Mouse (Mus musculus): ENCODE results near the gene Emilin2. TPM values are rescaled to one million over a fixed set of nuclear protein-coding genes. Genes with fewer than 3 reads are reported as not detected.

Gene Emilin2
- polyA plus RNA-seq, 1 experiment from 2014 or later, result 1.1 TPM

- no peaks in the 10 kb centered on the region for H3K9me3 ChIP-seq
- ATAC-seq (replicated peaks), result no peak
- H3K36me3 ChIP-seq, result no peaks in the 10 kb centered on the region
- H3K27me3 ChIP-seq, result no peaks in the 10 kb centered on the region
- H3K4me2 ChIP-seq (replicated peaks), result no peak overlapping the region
- H3K27ac ChIP-seq (replicated peaks), result no peak overlapping the region
- H3K4me1 ChIP-seq, result no peaks in the 10 kb centered on the region
- WGBS, result 92% methylated on average over 6 of the region's 6 CpGs
- H3K4me3 ChIP-seq, result no peak overlapping the region
- no peak overlapping the region for H3K9ac ChIP-seq (replicated peaks)
Observed at GRCm38 (mm10) chr17:71277701-71278491, 33.9 kb downstream of the Emilin2 start.

GRCm38 (mm10) chr17:71276771-71277170 lies 35.0 kb downstream of the Emilin2 start:
- Histone ChIP-seq H3K27me3 (no peaks in the 10 kb centered on the region), H3K27ac (replicated peaks) (no peak overlapping the region), H3K4me2 (replicated peaks) (no peak overlapping the region), H3K4me1 (no peaks in the 10 kb centered on the region), H3K36me3 (no peaks in the 10 kb centered on the region), H3K9ac (replicated peaks) (no peak overlapping the region), H3K4me3 (no peak overlapping the region), H3K9me3 (no peaks in the 10 kb centered on the region)
- WGBS, result 87% methylated on average over 10 of the region's 10 CpGs
- no peak for ATAC-seq (replicated peaks)

DNA sequence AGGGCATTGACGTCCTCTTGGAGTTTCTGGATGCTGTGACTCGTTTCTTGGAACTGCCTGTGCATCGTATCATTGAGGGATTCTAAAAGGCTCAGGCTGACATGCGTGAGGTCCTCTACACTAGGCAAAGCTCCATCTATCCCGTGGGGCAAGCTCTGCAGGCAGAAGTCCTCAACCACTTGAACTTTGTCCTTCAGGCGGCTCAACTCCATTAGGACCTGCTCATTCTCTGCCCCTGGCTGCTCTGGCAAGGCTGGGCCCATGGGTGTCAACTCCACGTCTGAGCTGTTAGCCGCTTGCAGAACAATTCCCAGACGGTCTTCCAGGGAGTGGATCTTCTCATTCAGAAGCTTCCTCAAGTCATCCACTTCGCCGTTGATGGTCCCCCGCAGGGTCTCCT lies 37.9 kb downstream of the Emilin2 start:
- WGBS, result 95% methylated on average over 12 of the region's 12 CpGs
- Histone ChIP-seq H3K9me3 (no peaks in the 10 kb centered on the region), H3K4me1 (no peaks in the 10 kb centered on the region), H3K27me3 (no peaks in the 10 kb centered on the region), H3K27ac (replicated peaks) (no peak overlapping the region), H3K4me2 (replicated peaks) (no peak overlapping the region), H3K4me3 (no peak overlapping the region), H3K9ac (replicated peaks) (no peak overlapping the region), H3K36me3 (no peaks in the 10 kb centered on the region)
- no peak for ATAC-seq (replicated peaks)

DNA sequence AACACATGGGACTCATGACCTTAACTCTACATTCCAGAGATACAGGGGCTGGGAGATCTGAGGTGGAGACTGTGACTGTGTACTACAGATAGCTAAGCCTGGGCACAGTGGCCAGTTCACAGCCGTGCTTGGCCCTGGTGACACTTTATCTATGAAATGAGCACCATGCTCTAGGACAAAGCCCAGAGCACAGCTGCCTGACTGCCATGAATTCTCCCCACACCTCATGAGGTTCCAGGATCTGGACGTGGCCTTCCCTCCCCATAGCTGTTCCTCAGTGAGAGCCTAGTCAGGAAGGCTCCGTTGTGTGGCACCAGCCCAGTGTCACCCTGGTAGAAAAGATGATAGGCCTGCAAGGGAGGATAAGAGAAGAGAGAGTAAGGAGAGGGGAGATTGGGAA lies 43.2 kb downstream of the Emilin2 start:
- no peaks in the 10 kb centered on the region for H3K9me3 ChIP-seq
- no peak overlapping the region for H3K27ac ChIP-seq (replicated peaks)
- ATAC-seq (replicated peaks), result no peak
- 96% methylated on average over 3 of the region's 3 CpGs for WGBS
- no peaks in the 10 kb centered on the region for H3K36me3 ChIP-seq
- H3K4me3 ChIP-seq, result no peak overlapping the region
- H3K9ac ChIP-seq (replicated peaks), result no peak overlapping the region
- H3K4me1 ChIP-seq, result no peaks in the 10 kb centered on the region
- H3K4me2 ChIP-seq (replicated peaks), result no peak overlapping the region
- no peaks in the 10 kb centered on the region for H3K27me3 ChIP-seq

- Histone ChIP-seq H3K36me3 (no peaks in the 10 kb centered on the region), H3K4me1 (no peaks in the 10 kb centered on the region), H3K27ac (replicated peaks) (no peak overlapping the region), H3K27me3 (no peaks in the 10 kb centered on the region), H3K4me3 (no peak overlapping the region), H3K9ac (replicated peaks) (no peak overlapping the region), H3K4me2 (replicated peaks) (no peak overlapping the region), H3K9me3 (no peaks in the 10 kb centered on the region)
- WGBS, result 81% methylated on average over 10 of the region's 10 CpGs
- ATAC-seq (replicated peaks), result no peak
Observed at GRCm38 (mm10) chr17:71268152-71268551, 43.6 kb downstream of the Emilin2 start.

GRCm38 (mm10) chr17:71267374-71267773 lies 44.4 kb downstream of the Emilin2 start:
- ATAC-seq (replicated peaks), result no peak
- Histone ChIP-seq H3K9me3 (no peaks in the 10 kb centered on the region), H3K4me1 (no peaks in the 10 kb centered on the region), H3K36me3 (no peaks in the 10 kb centered on the region), H3K4me2 (replicated peaks) (no peak overlapping the region), H3K27me3 (no peaks in the 10 kb centered on the region), H3K9ac (replicated peaks) (no peak overlapping the region), H3K4me3 (no peak overlapping the region), H3K27ac (replicated peaks) (no peak overlapping the region)
- 88% methylated on average over 8 of the region's 8 CpGs for WGBS

DNA sequence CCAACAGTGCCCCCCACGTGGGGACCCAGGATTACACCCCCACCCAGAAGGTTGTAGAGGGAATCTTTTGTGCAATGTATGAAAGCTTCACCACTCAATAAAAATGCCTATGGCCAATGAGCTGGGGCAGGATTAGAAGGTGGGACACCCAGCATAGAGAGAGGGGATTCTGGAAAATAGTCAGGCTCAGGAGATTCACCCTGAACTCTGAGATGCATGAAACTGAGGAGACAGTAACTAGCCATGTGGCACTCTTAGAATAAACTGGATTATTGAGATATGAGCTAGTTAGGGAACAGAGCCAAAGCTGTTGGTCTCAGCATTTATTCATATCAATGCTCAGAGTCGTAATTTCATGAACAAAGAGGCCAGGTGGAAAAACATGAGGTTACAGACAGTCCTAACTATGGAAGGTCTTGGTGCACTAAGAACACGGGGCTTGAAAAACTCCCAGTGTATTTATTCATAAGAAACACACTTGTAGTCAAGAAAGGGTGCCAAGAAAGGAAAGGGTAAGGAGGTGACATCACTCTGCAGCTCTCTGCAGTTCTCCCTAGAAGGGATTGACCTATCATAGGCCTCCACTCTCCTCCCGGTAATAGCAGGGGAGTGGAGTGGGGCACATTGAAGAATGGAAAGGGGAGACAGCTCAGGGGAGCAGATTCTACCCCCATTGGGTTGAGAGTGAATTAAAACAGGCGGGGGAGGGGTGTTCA lies 46.3 kb downstream of the Emilin2 start:
- Histone ChIP-seq H3K36me3 (no peaks in the 10 kb centered on the region), H3K4me1 (no peaks in the 10 kb centered on the region), H3K9ac (replicated peaks) (no peak overlapping the region), H3K9me3 (no peaks in the 10 kb centered on the region), H3K27ac (replicated peaks) (no peak overlapping the region), H3K4me2 (replicated peaks) (no peak overlapping the region), H3K4me3 (no peak overlapping the region), H3K27me3 (no peaks in the 10 kb centered on the region)
- no peak for ATAC-seq (replicated peaks)
- 67% methylated on average over 5 of the region's 5 CpGs for WGBS

GRCm38 (mm10) chr17:71264739-71265138 lies 47.0 kb downstream of the Emilin2 start:
- H3K4me3 ChIP-seq, result no peak overlapping the region
- H3K36me3 ChIP-seq, result no peaks in the 10 kb centered on the region
- no peak for ATAC-seq (replicated peaks)
- no peak overlapping the region for H3K4me2 ChIP-seq (replicated peaks)
- 86% methylated on average over 4 of the region's 4 CpGs for WGBS
- H3K9me3 ChIP-seq, result no peaks in the 10 kb centered on the region
- H3K4me1 ChIP-seq, result no peaks in the 10 kb centered on the region
- no peak overlapping the region for H3K27ac ChIP-seq (replicated peaks)
- H3K27me3 ChIP-seq, result no peaks in the 10 kb centered on the region
- H3K9ac ChIP-seq (replicated peaks), result no peak overlapping the region

GRCm38 (mm10) chr17:71263136-71263535 lies 48.6 kb downstream of the Emilin2 start:
- Histone ChIP-seq H3K4me1 (no peaks in the 10 kb centered on the region), H3K27me3 (no peaks in the 10 kb centered on the region), H3K36me3 (no peaks in the 10 kb centered on the region), H3K4me2 (replicated peaks) (no peak overlapping the region), H3K9me3 (no peaks in the 10 kb centered on the region), H3K9ac (replicated peaks) (no peak overlapping the region), H3K4me3 (no peak overlapping the region), H3K27ac (replicated peaks) (no peak overlapping the region)
- WGBS, result 83% methylated on average over 6 of the region's 6 CpGs
- no peak for ATAC-seq (replicated peaks)

DNA sequence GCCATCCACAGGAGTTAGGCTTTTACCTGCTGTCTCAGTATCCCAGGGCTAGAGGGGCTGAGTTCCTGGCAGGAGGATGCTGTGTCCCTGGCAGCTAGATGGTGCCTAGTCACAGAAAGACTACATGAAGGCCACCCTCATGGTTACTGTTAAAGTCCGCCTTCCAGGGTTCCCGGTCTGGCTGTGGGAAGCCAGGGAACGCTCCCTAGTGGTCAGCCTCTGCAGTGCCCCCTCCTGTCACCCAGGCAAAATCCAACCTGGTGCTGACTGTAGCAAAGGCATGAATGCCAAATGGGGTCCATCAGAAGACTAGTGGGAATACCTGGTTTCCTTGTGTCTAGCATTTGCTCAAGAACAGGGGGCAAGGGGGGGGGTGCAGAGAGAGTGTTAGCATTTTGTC lies 51.1 kb downstream of the Emilin2 start:
- H3K9me3 ChIP-seq, result no peaks in the 10 kb centered on the region
- no peak overlapping the region for H3K9ac ChIP-seq (replicated peaks)
- no peak overlapping the region for H3K4me3 ChIP-seq
- no peak overlapping the region for H3K4me2 ChIP-seq (replicated peaks)
- no peaks in the 10 kb centered on the region for H3K27me3 ChIP-seq
- no peak overlapping the region for H3K27ac ChIP-seq (replicated peaks)
- no peaks in the 10 kb centered on the region for H3K36me3 ChIP-seq
- H3K4me1 ChIP-seq, result no peaks in the 10 kb centered on the region
- WGBS, result 34% methylated on average over 3 of the region's 3 CpGs
- no peak for ATAC-seq (replicated peaks)

GRCm38 (mm10) chr17:71259727-71260126 lies 52.1 kb downstream of the Emilin2 start:
- 85% methylated on average over 11 of the region's 11 CpGs for WGBS
- Histone ChIP-seq H3K36me3 (no peaks in the 10 kb centered on the region), H3K27me3 (no peaks in the 10 kb centered on the region), H3K4me1 (no peaks in the 10 kb centered on the region), H3K9me3 (no peaks in the 10 kb centered on the region), H3K27ac (replicated peaks) (no peak overlapping the region), H3K4me2 (replicated peaks) (no peak overlapping the region), H3K4me3 (no peak overlapping the region), H3K9ac (replicated peaks) (no peak overlapping the region)
- ATAC-seq (replicated peaks), result no peak

GRCm38 (mm10) chr17:71256806-71257536 lies 54.8 kb downstream of the Emilin2 start:
- H3K9me3 ChIP-seq, result no peaks in the 10 kb centered on the region
- H3K4me2 ChIP-seq (replicated peaks), result no peak overlapping the region
- ATAC-seq (replicated peaks), result no peak
- H3K27me3 ChIP-seq, result no peaks in the 10 kb centered on the region
- H3K36me3 ChIP-seq, result no peaks in the 10 kb centered on the region
- 85% methylated on average over 13 of the region's 13 CpGs for WGBS
- no peak overlapping the region for H3K27ac ChIP-seq (replicated peaks)
- no peak overlapping the region for H3K4me3 ChIP-seq
- no peak overlapping the region for H3K9ac ChIP-seq (replicated peaks)
- H3K4me1 ChIP-seq, result no peaks in the 10 kb centered on the region

All from forebrain, embryonic 15.5 days (tissue).